Mouse (Mus musculus) c-Kit-negative CD71-positive TER-119-positive erythroid progenitor cells, embryonic 14.5 days (primary cell): ENCODE data around the gene Hmox1.
A peak's percentile ranks its signal among the peaks of the same experiment; 100 is the strongest.

Experiments used
- DNase-seq: peaks from one replicate; pipeline ENCODE4 v3.0.0-alpha.2; 2013; ENCODE audit warnings: low read depth, low spot score

The Hmox1 gene

DNA sequence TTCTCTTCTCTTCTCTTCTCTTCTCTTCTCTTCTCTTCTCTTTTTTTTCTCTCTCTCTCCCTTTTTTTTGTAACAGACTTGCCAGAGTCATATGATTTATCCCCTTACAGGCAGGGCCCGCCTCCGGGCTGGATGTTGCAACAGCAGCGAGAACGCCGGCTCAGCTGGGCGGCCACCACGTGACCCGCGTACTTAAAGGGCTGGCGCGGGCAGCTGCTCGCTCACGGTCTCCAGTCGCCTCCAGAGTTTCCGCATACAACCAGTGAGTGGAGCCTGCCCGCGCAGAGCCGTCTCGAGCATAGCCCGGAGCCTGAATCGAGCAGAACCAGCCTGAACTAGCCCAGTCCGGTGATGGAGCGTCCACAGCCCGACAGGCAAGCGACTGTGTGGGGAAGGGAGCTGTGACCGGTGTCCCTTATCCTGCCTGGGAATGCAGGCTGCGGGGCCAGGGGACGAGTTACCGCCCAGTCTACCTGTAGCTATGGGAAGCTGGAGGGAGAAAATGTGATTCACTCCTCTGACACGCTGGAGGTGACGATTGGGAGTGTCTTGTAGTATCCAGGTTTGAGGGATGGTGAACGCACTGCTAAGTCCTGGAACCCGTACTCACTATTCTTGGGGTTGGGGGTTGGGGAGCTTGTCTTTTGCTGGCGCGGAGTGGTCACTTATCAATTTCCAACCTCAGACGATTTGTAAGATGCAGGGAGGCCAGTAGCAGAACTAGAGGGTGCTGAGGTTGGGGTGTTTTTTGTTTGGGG lies at the start of gene Hmox1:
Gene Hmox1, plus strand, starts transcription at position 223 of the 758 bp plus-strand sequence.
- no peak for DNase-seq

GRCm38 (mm10) chr8:75046303-75046702 lies 47.1 kb upstream of the Hmox1 start:
- no peak for DNase-seq

- DNase-seq, result no peak
These were observed 45.6 kb upstream of the Hmox1 start for GRCm38 (mm10) chr8:75047784-75048183.

DNA sequence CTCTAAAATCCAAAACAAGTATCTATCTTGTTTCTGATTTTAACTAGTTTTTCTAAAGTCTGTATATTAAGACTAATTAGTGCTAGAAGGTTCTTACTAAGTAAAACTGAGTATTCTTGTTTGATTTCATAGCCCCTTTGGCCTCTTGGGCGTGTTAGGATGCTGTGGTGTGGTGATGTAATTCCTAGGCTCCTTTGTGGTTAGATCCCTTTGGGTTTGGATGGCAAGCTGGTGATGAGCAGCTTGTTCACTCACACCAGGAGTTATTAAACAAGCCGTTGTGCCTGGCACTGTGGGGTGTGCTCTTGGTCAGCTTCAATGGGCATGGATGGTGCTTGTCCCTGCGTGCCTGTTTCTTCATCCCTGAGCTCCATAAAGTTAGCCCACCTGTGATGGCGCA lies 40.1 kb upstream of the Hmox1 start:
- no peak for DNase-seq

DNA sequence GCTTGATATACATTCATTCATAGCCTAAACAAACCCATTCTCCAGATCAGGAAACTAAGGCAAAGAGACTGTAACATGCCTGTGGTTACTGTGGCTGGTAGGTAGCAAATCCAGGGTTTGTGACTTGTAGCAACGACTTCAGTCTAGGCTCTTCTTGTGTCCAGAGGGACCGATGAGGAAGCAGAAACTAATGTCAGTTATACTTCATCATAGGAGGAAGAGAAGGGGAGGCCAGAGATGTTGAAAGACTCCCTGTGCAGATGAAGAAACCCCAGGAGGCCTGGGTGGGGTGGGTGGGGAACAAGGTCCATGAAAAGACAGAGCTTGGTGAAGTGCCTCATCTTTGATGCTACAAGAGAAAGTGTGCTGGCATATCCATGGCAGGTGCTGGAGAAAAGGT lies 37.7 kb upstream of the Hmox1 start:
- DNase-seq, result no peak

GRCm38 (mm10) chr8:75060022-75060421 lies 33.4 kb upstream of the Hmox1 start:
- no peak for DNase-seq

GRCm38 (mm10) chr8:75060815-75061214 lies 32.6 kb upstream of the Hmox1 start:
- no peak for DNase-seq

DNA sequence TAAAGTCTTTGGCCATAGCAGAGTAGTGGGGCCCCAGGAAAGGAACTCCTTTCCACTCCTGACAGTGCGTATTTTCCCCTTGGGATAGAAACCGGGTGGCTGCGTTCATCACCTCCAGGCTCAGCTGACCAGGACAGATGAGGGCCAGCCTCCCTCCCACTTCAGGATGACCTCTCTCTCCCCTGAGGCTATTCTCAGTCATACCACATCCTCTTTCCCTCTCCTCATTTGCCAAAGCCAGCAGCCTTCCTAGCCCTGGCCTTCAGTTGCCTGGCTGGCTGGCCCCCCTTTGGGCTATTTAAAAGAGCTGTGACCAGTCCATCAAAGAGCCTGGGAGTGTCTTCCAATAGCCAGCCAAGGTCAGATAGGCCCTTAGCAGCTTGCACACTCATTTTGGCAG lies 30.1 kb upstream of the Hmox1 start:
- no peak for DNase-seq

GRCm38 (mm10) chr8:75064790-75065189 lies 28.6 kb upstream of the Hmox1 start:
- no peak for DNase-seq

- DNase-seq, result no peak
These were observed 26.1 kb upstream of the Hmox1 start for GRCm38 (mm10) chr8:75067287-75067686.

- no peak for DNase-seq
These were observed 23.1 kb upstream of the Hmox1 start for GRCm38 (mm10) chr8:75070297-75070696.

DNA sequence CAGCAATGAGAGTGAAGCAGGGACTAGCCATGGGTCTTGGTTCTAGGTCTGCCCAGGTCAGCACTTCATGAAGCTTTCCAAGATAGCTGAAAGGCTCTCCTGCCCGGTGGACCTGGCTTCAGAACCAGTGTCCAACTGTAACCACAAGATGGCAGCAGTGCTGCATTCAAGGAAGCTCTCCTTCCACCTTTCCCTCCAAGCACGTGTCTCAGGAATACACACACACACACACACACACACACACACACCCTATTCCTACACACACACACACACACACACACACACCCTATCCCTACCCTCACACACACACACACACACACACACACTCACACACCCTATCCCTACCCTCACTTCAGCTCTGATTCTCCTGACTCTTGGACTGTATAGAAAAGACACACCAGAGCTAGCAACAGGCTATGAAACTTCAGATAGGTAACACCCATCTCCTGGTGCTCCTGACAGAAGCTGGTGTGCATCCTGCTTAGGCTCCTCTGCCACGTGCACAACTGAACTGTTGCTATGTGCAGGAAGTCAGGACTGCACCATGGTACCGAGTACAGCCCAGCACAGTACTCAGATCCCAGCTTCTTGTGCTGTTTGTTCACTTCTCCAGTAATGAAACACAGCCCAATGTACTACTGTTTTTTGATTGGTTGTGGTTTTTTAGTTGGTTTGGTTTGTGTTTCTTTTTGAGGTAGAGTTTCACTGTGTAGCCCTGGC lies 21.6 kb upstream of the Hmox1 start:
- DNase-seq, result peak; percentile 72

DNA sequence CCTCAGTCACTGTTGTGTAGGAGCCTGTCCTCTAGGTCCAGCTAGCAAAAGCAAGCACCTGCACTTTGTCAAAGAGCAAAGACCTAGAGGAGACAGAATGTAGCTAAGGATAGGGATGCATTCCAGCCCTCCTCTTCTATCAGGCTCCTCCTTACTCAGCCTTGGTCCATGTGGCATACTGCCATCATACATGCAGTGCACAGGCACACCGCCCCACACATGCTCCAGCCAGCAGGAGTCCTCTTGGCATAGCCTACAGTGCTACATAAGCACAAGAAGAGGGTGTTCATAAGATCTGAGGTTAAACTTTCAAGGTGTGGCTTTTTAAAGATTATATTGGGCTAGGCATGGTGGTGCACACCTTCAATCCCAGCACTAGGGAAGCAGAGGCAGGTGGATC lies 18.5 kb upstream of the Hmox1 start:
- DNase-seq, result no peak

DNA sequence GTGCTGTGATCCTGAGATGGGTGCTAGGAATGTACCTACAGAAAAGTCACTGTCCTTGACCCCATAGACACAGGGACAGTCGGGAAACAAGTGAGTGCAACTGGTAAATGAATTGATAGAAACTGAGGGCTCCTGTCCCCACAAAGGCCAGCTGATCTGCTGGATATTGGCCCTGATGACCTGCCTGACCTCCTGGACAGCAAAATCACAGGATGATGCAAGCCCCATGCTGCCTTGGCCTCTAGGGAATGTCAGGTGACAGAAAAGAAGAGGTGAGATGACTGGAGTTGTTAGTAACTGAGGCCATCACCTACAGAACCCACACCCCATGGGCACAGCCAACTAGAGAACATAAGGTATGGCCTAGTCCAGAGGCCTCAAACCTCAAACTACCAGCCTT lies 15.2 kb upstream of the Hmox1 start:
- DNase-seq, result no peak

DNA sequence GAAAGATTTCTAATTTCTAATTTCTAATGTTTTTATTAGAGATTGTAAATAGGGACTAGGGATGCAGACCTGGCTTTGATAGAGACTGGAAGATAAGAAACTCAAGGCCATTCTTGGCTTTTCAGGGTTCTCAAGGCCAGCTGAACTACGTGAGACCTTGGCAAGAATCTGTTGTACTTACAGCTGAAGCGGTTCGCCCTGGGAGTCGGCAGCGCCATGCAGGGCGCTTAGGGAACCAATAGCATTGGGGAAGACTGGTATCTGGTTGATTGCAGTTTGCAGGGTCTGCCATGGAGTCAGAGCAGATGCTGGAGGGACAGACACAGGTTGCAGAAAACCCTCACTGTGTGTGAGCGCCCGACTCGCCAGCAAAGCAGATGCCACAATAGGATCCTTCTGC lies 14.6 kb upstream of the Hmox1 start:
- no peak for DNase-seq

DNA sequence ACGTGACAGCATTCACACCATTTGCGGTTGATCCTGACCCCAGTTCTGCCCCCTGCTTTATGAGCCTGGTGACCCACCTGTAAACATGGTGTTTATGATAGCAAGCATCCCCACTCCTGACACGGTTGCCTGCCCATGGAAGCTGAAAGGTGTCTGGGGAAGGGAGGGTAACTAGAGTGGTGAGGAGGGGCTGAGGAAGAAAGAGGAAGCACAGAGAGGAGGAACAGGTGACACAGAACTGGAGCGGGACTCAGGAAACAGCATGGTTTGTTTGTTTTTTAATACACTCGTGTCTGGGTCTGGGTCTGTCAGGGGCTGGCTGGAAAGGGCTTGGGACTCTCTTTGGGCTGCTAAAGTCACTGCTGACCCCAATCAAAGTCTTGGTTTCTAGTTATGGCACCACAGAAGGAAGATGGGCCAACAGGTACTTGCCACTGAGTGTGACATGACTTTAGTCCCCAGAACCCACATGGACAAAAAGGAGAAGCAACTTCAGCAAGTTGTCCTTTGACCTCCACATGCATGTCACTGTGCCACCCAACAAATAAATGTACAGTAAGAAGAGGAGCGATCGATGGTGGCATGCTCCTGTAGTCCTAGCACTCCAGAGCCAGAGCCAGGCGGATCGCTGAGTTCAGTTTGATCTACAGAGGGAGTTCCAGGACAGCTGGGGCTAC lies 11.9 kb upstream of the Hmox1 start:
- DNase-seq, result no peak

DNA sequence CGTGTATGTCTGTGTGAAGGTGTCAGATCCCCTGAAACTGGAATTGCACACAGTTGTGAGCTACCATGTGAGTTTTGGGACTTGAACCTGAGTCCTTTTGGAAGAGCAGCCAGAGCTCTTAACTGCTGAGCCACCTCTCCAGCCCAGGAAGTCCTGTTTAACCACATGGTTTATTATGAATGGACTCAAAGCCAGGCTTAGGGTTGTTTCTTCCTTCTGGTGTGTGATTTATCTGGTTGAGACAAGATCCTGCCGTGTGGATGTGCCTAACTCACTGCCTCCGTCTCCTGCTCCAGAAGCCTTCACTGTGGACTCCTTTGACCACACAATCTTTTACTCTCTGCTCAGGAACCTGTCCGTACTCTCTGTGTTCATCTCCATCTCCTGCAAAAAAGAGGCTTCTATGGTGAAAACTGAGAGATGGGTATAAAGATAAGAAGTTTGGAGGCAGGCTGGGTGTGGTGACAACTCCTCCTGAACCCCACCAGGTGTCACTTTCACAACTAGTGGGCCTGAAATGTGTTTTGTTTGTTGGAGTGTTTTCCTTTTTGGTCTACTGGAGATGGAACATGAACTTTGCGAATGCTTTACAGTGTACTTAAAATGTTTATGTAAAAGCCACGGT lies 11.1 kb upstream of the Hmox1 start:
- DNase-seq, result peak; percentile 19

DNA sequence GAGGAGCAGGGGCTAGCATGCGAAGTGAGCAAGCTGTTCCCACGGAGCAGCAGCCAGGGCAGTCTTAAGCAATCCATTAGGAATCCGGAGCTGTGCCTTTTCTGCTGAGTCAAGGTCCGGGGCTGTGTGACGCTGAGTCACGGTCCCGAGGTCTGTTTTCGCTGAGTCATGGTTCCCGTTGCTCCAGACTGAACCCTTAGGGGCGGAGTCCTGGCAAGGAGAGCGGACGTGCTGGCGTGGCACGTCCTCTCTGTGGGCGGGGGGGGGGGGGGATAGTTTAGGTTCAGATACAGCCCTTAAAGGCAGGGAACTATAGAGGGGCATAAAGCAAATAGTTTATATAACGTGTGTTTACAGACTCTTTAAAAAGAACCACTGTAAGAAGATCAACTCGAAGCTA lies 9.6 kb upstream of the Hmox1 start:
- peak; percentile 99 for DNase-seq

GRCm38 (mm10) chr8:75084382-75085064 lies 8.9 kb upstream of the Hmox1 start:
- no peak for DNase-seq

GRCm38 (mm10) chr8:75086002-75086401 lies 7.4 kb upstream of the Hmox1 start:
- DNase-seq, result no peak

DNA sequence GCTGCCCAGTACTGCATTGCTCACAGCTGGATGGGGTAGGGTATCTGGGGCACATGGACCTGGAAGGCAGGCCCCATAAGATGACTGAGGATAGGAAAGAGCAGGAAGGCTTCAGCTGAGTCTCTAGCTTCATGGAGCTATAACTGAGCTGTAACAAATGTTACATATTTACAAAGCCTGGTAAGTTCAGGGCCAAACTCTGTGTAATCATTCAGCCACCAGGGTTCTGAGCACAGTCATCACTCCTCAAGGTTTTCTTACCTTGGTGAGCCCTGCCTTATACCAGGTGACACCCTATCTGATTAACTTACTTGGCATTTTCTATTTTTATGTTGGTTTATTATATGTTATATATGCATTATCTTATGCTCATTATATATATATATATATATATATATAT lies 6.3 kb upstream of the Hmox1 start:
- no peak for DNase-seq
